Mouse (Mus musculus) testis, postnatal 14 days (tissue): ENCODE measurements around the gene Ostn.
"Not testable (repeated sequence)": the region's sequence is repeated elsewhere in the genome, so short reads cannot be mapped to it uniquely, and the experiment has no call there.

Experiments used
- DNase-seq: peaks from one replicate; pipeline ENCODE4 v3.0.0; 2021; ENCODE audit warnings: low spot score

The Ostn gene

DNA sequence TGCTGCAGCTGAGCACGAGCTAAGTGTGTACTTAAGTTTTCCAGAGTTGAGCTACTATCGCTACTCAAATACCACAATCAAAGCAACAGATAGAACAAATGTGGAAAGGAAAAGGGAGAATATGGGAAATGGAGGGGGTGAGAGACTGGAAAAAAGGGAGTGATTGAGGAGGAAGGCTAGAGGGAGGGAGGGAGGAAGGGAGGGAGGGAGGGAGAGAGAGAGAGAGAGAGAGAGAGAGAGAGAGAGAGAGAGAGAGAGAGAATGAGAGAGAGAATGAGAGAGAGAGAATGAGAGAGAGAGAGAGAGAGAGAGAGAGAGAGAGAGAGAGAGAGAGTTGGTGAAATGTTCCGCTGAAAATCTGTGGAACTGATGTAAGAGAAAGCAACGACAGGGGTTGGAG lies at the start of gene Ostn:
Gene Ostn (plus strand): TSS at position 301 of the 400 bp plus-strand sequence.
- not testable (repeated sequence) for DNase-seq

DNA sequence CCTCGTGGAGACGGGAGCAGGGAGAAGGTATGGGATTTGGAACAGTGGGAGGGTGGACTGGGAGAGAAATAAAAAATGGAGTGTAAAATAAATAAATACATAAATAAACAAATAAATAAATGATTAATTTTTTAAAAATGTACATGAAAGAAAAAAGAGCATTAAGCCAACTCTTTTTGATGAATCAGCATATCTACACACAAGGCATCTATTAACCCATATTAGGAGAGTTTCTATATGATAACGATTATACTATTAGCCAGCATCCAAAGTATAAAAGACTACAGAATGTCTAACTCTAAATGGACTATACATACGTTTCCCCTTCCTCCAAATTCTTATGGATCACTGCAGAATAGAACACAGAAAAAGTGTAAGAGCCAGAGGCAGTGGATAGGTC lies 38.5 kb upstream of the Ostn start:
- DNase-seq = no peak

DNA sequence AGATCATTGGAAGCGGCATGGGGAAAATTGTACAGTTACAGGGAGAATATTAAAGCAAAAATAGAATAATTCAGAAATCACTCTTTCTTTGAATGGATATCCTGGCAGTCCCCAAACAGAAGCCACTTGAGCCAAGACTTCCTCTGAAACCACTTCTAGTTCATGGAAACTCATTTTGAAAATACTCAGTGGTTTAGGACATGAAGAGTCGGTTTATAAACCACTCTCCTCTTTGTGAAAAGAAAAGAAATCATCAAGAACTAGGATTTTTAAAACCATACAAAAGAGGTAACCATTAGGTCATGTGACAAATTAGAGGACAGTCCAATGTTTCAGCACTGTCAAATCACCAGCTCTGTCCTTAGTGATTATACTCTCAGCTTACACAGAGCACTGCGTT lies 19.9 kb upstream of the Ostn start:
- DNase-seq = no peak

DNA sequence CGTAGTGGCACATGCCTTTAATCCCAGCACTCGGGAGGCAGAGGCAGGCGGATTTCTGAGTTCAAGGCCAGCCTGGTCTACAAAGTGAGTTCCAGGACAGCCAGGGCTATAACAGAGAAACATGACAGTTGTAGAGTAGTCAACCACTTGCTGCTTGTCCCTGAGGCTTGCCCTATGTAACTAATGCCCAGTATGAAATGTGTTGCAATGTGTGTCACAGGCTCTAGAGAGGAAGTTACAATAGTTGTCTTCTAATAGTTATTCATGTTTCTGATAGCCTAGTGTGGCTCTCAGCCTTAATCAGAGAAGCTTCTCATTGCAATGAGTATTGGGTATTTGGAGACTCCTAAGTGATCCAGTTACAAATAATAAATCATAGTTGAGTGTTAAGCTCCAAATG lies 10.8 kb upstream of the Ostn start:
- no peak for DNase-seq

DNA sequence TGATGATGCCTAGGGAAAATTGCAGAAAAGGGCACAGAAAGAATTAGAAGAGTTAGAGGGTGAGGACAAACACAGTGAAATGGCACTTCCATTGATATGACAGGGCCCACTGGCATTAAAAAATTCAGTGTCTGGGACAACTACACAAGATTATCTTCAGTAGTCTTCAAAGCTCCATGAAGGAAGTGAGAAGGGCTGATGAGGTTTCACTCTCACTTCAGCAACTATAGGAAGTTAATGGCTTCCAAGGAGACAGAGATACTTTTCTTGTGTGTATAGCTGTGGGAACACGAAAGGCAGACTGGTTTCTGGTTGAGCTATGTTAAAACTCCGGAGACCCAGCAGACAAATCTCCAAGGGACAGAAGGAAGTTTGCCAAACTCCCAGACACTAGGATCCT lies 10.4 kb upstream of the Ostn start:
- DNase-seq = no peak

DNA sequence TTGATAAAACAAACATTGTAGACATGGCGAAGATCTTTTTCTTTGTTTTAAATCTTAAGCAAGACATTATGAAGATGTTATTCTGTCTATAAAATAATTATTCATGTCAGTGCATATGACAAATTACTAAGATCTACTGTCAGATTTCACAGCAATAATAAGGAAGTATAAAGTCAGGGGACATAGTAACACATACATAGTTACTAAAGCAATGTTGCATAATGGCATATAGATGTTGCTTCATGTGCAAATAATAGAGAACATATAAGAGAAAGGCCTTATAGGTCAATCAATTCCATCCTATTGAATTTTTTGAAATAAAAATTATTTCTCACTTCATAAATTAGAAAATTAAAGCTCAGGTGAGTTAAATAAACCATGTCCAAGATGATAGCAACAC lies 11.8 kb downstream of the Ostn start:
- DNase-seq = no peak

DNA sequence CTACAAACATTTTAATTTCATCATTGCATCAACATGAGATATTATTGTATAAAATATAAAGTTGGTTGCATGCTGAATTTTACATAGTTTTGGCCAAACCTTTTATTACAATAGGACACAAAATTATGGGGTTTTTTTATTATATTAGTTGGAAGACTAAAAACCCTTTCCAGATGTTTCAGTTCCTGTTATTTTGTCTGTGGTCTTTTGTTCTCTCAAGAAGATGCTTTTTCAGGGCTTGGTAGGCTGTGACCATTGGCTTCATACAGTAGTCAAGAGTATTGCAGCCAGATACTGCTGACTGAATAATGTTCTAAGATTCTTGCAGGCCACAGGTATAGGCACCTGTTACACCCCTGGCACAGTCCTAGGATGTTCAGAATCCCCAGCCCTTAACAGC lies 14.8 kb downstream of the Ostn start:
- DNase-seq = no peak

DNA sequence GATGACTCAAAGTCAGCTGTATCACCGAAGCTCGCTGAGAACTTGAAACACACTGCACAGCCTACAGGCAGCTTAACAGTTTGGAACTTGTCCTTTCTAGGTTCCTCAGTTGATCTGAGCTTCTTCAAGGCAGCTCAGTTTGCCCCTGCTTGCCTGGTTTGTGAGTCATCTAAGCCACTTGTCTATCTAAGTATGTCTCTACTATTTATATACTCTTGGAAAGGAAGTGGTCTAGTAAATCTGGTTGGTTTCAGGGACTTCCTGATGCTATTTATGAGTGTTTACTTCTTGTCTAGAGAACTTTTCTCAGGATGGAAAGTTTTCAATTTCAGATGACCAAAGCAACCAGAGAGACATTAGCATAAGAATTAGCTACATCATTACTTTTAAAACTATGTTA lies 19.2 kb downstream of the Ostn start:
- no peak for DNase-seq

DNA sequence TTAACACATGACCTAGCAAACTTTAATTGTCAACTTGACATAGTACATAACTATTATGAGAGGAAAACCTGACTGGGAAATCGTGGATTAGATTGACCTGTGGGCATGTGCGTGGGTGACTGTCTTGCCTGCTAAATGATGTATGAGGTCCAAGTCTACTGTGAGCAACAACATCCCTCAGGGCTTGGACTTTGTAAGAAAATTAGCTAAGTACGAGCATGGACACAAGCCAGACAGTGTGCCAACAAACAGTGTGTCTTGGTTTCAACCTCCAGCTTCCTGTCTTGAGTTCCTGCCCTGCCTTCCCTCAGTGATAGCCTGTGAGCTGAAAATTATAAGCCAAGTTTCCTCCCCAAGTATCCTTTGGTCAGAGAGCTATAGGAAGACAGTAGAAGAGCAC lies 40.2 kb downstream of the Ostn start:
- no peak for DNase-seq

DNA sequence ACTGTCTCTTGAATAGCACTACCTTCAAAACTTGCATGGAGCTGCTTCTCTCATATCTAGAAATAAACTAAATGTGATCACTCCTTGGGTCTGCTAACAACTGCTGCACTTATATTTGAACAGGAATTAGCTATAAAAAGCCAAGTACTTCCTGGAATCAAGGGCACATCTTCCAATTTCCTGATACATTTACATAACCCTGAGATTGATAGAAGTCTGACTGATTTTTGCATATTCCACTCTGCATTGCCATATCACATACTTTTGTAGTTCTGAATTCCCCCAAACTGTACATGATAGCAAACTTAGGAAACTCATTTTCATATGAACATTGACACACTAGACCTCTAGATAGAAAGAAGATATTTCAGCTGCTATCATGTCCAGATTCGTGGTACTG lies 41.1 kb downstream of the Ostn start:
- no peak for DNase-seq

DNA sequence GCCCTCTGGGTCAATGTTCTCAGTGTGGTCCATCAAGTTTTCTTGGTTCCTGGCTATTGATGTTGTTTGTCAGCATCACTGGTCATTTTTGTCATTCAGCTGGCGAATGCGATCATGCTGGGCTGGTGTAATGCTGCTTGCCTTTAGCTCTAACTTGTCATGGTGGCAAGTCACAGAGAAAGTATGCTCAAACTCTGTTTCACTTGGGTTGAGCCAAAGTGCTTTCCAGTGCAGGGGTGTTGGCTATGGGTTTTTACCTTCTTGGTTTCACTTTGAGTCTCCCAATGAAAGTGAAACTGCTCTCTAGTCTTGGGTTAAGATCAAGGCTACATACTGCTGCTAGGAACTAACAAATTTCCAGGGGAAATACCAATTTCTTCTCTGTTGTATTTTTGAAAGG lies 41.9 kb downstream of the Ostn start:
- DNase-seq = no peak

DNA sequence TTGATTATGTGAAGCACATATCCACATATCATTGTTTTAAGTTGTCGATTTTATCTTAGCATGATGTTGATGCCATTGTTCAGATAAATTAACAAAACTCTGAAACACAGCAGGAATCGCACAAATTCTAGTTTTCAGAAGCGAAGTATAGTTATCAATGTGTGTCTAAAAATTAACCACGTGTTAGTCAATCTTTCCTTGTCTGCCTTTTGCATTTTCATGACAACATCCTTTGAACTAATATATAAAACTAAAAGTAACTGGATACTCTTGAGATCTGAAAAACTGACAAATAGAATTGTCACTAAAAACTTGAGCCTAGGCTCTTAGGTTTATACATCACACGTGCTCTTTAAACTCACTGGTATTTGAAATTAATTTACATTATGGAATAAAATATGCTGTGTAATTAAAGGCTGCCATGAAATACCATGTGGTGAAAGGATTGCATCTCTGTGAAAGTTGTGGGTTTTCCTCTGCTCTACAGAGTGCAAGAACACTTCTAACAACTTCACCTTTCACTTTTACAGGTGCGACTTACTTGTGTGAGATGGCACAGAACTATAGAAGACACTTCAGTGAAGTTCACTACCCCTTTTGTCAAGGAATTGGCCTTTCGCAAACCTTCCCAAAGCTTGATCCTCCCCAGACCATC lies 42.7 kb downstream of the Ostn start:
- no peak for DNase-seq

DNA sequence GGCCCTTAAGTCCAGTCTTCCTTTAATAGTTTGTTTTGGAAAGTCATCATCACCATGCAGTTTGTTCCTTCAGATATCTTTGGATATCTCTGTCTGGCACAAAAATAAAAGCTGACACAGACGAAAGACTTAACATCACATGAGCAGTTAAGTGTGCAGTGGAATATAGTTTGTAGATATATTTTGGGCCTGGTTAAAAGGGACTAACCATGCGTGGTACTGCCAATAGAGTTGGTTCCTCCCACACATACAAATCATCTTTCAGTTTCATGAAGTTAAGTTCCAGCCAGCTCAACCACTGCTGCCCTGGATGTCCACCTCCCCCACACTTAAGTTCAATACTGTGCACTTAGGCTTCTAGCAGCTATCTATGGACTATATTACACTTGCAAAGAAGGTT lies 47.2 kb downstream of the Ostn start:
- no peak for DNase-seq

DNA sequence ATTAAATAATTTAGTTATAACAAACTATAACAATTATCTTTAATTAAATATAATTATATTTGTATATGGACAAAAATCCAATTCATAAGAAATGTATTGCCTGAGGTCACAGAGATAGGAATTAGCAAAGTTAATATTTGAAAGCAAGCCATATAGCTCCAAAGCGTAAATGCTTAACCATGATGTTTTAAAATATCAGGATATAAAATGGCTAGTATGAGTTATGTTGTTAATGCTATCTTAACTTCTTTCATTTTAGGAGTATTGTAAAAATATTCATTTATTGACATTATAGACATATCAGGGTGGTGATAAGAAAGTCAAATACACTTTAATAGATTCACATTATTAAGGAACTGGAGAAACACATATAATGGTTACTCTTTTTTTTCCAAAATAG lies 52.8 kb downstream of the Ostn start:
- no peak for DNase-seq

DNA sequence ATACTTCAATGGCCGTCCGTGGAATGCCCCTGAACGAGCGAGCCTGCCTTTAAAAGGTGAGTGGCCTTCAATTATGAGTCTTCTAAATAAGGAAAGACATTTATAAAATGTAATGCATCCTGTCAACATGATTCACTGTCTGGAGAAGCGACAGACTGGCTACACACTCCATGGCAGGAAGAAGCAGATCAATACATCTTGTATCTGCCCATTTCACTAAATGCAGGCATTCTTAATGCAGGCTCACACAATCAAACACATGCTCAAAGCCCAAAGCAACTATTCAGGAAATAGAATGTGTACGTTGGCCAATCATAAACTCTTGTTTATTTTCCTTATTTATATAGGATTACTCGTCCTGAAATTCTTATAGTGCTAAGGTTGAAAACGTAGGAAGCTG lies 62.9 kb downstream of the Ostn start, which contains the start of gene Uts2b:
Gene Uts2b (minus strand): TSS at position 49 of the 400 bp plus-strand sequence.
- no peak for DNase-seq

DNA sequence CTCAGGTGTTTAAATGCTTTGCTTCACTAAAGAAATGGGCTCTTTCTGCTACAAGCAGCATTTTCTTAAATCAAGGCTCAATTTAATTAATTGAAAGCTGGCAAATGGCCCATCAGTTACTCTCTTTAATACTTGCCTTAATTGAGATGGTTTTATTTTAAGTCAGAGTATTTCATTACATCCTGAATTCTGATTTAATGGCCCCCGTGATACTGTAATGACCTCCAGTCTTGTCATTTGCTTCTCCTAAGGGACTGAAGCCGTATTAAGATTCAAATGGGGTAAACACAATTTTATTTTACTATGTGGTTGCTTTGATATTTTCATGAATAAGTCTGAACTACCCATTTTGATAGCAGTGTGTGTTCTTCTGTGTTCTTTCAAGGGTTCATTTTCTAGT lies 63.4 kb downstream of the Ostn start:
- no peak for DNase-seq

DNA sequence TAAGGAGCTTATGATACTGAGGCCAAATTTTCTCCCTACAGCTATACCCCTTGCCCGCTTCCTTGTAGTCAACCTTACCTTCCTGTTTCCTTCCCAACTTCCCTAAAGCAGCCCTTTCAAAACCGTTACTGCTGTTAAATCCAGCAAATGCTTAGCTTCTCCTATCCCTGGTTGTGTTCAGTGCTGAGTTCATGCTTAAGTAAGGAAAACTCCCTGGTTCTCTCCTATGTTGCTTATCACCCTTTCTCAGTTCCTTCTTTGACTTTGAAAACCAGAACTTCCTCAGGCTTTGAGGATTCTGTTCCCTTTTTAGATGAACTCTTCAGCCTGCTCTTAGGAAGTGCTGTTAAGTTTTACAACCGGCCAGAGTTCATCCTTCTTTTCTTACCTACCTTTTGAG lies 66.8 kb downstream of the Ostn start:
- DNase-seq = no peak

DNA sequence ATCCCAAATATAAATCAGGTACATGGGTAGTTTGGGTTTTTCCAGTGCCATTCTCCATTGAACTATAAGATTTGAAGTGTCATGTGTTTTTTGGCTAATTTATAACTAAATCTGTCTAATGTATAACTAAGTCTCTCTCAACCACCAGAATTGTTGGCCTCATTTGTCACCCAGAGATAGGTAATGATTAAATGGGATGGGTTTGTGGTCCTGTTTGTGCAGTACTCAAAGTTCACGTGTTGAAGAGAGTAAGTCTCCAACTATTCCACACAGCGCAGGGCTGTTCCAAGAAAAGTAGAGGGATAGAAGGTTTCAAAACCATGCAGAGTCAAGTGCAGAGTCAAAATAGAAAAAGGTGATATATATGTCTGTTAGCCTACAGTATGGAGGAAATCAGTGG lies 68.0 kb downstream of the Ostn start:
- DNase-seq = no peak

DNA sequence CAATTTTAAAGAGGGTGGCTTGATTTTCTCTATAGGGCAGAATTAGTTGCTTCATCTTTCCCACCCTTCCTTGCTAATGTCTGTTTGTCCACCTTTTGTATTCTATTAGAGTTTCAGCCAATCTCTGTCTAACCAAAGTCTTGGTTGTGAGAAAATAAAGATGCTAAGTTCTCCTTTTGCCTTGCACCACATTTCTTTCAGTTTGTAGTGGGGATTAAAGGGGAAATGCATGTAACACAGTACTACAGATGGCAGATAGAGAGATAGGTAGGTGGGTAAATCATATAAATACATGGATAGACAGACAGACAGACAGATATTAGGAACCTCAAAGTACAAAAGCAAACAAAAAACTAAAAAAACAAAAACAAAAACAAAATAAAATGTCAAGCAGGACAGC lies 69.3 kb downstream of the Ostn start:
- DNase-seq = no peak

DNA sequence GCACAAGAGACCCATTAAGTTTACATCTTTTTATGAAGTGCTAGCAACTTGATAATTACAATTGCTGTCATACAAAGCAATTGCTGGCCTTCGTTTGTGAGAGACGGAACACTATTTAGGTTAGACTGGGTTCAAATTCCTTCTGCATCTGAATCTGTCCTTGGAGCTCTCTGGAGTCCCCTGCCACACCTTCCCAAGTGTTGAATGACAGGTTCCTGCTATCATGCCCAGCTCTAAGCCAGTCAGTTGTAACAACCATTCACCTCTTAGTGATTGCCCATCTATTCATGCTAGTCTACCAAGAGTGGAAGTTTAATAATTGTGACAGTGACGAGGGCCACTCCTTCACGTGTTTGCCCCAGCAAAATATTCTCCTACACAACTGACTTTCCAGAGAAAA lies 74.9 kb downstream of the Ostn start:
- DNase-seq = no peak

DNA sequence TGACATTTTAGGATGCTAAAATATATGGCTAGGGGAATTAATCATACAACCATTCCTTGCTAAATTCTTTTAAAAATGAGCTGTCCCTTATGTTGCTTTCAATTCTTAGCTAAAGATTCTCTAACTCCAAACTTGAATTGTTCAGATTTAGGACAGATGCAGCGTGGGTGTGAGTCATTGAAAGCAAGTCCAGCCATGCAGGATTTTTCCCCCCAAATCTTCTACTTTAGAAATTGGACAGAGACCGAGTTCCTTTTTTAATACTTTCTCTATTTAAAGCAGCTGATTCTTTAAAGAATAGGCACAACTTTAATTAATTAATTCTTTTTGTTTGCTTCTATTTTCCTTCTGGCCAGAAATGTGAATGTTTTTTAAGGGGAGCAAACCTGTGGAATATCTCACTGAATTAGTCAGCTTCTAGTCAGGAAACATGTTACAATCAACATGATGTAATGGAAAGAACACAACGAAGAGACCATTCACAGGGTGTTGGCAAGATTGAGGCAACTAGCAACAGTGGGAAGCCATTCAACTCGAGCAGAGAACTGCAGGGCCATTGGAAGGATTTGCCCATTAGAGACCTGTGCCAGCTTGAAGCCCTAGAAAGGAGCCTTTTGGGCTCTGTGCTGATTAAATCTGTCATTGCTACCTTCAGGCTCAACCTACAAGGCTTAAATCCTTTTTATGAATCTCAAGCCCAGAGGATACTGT lies 77.8 kb downstream of the Ostn start:
- no peak for DNase-seq

DNA sequence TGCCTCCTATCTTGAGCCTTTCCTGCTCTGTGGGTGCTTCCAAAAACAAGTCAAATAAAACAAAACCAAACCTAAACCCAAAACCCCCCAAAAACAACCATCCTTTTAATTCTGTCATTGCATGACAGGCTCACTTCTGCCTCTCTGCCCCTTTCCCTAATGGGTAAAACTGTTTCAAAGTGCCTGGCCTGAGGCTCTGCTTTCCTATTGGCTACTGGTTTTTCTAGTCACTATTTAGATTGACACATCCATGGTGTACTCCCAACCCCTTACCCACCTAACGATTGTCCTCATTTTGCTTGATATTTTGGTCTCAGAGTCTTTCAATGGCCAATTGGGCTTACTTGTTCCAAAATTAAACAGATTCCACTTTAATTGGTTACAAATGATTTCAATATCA lies 78.4 kb downstream of the Ostn start:
- no peak for DNase-seq

DNA sequence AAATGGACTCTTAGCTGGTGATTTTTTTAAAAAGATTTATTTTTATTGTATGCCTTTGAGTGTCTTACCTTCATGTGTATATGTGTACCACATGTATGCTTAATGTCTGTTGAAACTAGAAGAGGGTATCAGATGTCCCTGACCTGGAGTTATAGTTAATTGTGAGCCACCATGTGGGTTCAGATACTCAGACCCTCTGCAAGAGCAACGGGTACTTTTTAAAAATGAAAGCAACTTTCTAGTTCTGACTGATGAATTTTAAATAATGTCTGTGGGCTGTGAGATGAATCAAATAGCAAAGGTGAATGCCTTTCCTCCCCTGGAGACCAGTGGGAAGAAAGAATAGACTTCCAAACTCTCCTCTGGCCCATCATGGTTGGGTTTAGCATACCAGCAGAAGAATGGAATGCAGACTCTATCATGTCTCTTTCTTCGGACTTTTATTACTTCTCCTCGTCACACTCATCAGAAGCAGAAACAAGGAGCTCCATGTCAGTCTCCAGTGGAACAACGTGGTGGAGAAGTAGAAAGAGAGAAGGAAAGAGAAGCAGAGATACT lies 79.6 kb downstream of the Ostn start:
- DNase-seq = no peak
